Comparison of ENCODE assay signal across 10 mouse cellular contexts in the genomic region with DNA sequence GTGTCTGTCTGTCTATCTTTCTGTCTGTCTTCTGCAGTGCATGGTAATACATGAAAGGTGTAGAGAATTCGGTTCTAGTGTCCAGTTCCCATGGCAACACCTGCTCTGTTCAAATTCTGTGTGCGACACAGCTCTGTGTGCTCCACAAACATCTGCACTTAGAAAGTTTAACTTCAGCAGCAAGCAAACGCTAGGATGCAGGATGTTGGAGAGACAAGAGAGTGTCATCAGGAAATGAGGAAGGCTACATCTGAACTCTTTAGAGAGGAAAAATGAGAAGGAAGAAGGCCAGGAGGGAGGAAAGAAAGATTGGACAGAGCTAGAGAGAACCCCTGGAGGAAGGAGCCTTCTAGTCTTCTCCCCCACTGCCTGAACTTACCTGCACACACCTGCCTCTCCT. TPM values are rescaled to one million over a fixed set of nuclear protein-coding genes. Genes with fewer than 3 reads are reported as not detected.
DNase-seq lines count a peak whose midpoint lies in the region; ATAC-seq lines count a peak whose summit lies in the region.
"Had no signal": no experiment of that assay in that cellular context is flagged by ENCODE, and none has a peak within 500 bp of the region (broad histone marks: within the 10 kb centered on the region; RNA-seq: fewer than 3 reads in every experiment).

No protein-coding gene starts in this region.

- peaks cover 56% of the 10 kb centered on the region for H3K4me1 ChIP-seq in hindbrain, embryonic 10.5 days (replicated peaks)
- peaks cover 8% of the 10 kb centered on the region for H3K4me1 ChIP-seq in hindbrain, embryonic 11.5 days (replicated peaks; ENCODE audit: control insufficient read depth, insufficient read depth, low read length)
- peaks cover 44% of the 10 kb centered on the region for H3K4me1 ChIP-seq in brown adipose tissue, adult 24 weeks (ENCODE audit: control insufficient read depth, insufficient read depth, insufficient read length, low read length)
- H3K4me1 ChIP-seq in hindbrain, embryonic 12.5 days: peaks cover 53% of the 10 kb centered on the region
- H3K4me1 ChIP-seq in midbrain, embryonic 12.5 days: peaks cover 39% of the 10 kb centered on the region

- WGBS in hindbrain, embryonic 10.5 days: 41% methylated on average over 3 of the region's 3 CpGs
- WGBS in hindbrain, embryonic 11.5 days: 34% methylated on average over 3 of the region's 3 CpGs
- whole genome bisulfite sequencing in hindbrain, embryonic 12.5 days: 24% methylated on average over 3 of the region's 3 CpGs
- WGBS in midbrain, embryonic 12.5 days: 30% methylated on average over 3 of the region's 3 CpGs

- H3K27me3 ChIP-seq in hindbrain, embryonic 10.5 days (ENCODE audit: insufficient read depth, poor library complexity, severe bottlenecking): peaks cover 18% of the 10 kb centered on the region; the same call in 1 of the 2 replicates
- no peaks in the 10 kb centered on the region for H3K27me3 ChIP-seq in hindbrain, embryonic 11.5 days (ENCODE audit: control insufficient read depth, insufficient read depth, low read length)
- no peaks in the 10 kb centered on the region for H3K27me3 ChIP-seq in hindbrain, embryonic 12.5 days
- no peaks in the 10 kb centered on the region for H3K27me3 ChIP-seq in midbrain, embryonic 12.5 days

- ATAC-seq in hindbrain, embryonic 11.5 days (ENCODE audit: low FRiP score): no peak
- ATAC-seq in hindbrain, embryonic 12.5 days (ENCODE audit: low FRiP score): no peak
- ATAC-seq in midbrain, embryonic 12.5 days (ENCODE audit: low FRiP score, low read depth): no peak

- H3K4me2 ChIP-seq in hindbrain, embryonic 11.5 days (replicated peaks; ENCODE audit: low read depth, low read length): no peak overlapping the region; the same call in 1 of the 2 replicates
- peak overlapping the region; percentile 30 for H3K4me2 ChIP-seq in hindbrain, embryonic 12.5 days (replicated peaks)
- 0 out of 2 replicates have a peak overlapping the region, but pooled peaks have one; percentile 19 for H3K4me2 ChIP-seq in midbrain, embryonic 12.5 days (replicated peaks)

- no peak overlapping the region for H3K4me3 ChIP-seq in hindbrain, embryonic 10.5 days
- no peak overlapping the region for H3K4me3 ChIP-seq in hindbrain, embryonic 11.5 days (ENCODE audit: low read depth, low read length)
- peak overlapping the region; percentile 52 for H3K4me3 ChIP-seq in brown adipose tissue, adult 24 weeks (ENCODE audit: insufficient read depth, low read depth, low read length)
- peak overlapping the region; percentile 11; the same call in 1 of the 2 replicates for H3K4me3 ChIP-seq in hindbrain, embryonic 12.5 days
- H3K4me3 ChIP-seq in midbrain, embryonic 12.5 days: no peak overlapping the region

- no peak for DNase-seq in hindbrain, embryonic 10.5 days (ENCODE audit: low spot score)
- DNase-seq in hindbrain, embryonic 11.5 days (ENCODE audit: low spot score): no peak
- DNase-seq in right cerebral cortex, adult 18-20 months: no peak
- DNase-seq in thymus, adult 18-20 months: no peak
- DNase-seq in urinary bladder, adult 18-20 months (ENCODE audit: low spot score in 2 of 2): no peak
- DNase-seq: adrenal gland, adult 8-10 months; embryo, embryonic 11 days had no signal

- H3K9ac ChIP-seq in hindbrain, embryonic 11.5 days (ENCODE audit: low read depth, low read length): no peak overlapping the region
- no peak overlapping the region; the same call in 1 of the 2 replicates for H3K9ac ChIP-seq in hindbrain, embryonic 12.5 days
- H3K9ac ChIP-seq in midbrain, embryonic 12.5 days (replicated peaks): no peak overlapping the region

- peak overlapping the region; percentile 74 for H3K27ac ChIP-seq in hindbrain, embryonic 10.5 days
- no peak overlapping the region for H3K27ac ChIP-seq in hindbrain, embryonic 11.5 days (ENCODE audit: low read depth, low read length)
- peak overlapping the region; percentile 92 for H3K27ac ChIP-seq in brown adipose tissue, adult 24 weeks (replicated peaks; ENCODE audit: low read depth, low read length)
- peak overlapping the region; percentile 72 for H3K27ac ChIP-seq in hindbrain, embryonic 12.5 days
- H3K27ac ChIP-seq in midbrain, embryonic 12.5 days (replicated peaks): no peak overlapping the region

- no peaks in the 10 kb centered on the region for H3K9me3 ChIP-seq in hindbrain, embryonic 10.5 days
- no peaks in the 10 kb centered on the region for H3K9me3 ChIP-seq in hindbrain, embryonic 11.5 days (ENCODE audit: control insufficient read depth, low read length)
- no peaks in the 10 kb centered on the region; the same call in 1 of the 2 replicates for H3K9me3 ChIP-seq in hindbrain, embryonic 12.5 days (replicated peaks)
- H3K9me3 ChIP-seq in midbrain, embryonic 12.5 days: no peaks in the 10 kb centered on the region

- H3K36me3 ChIP-seq in hindbrain, embryonic 10.5 days: no peaks in the 10 kb centered on the region
- H3K36me3 ChIP-seq in hindbrain, embryonic 11.5 days (ENCODE audit: control insufficient read depth, insufficient read depth, low read length): no peaks in the 10 kb centered on the region
- H3K36me3 ChIP-seq in hindbrain, embryonic 12.5 days: no peaks in the 10 kb centered on the region
- no peaks in the 10 kb centered on the region for H3K36me3 ChIP-seq in midbrain, embryonic 12.5 days

RNA-seq across cellular contexts. Expression of a gene that starts 0.3 kb away (rescaled TPM):
- 0.71 and 1.7 TPM in 2 replicates for polyA plus RNA-seq in hindbrain, embryonic 10.5 days (2016; fragmentation: Nextera tagmentation; extraction: Ambion mirVana)
- polyA plus RNA-seq in hindbrain, embryonic 11.5 days (2014; fragmentation: Nextera tagmentation; extraction: Ambion mirVana): 3.2 and 3.3 TPM in 2 replicates
- 237 and 366 TPM in 2 replicates for polyA plus RNA-seq in brown adipose tissue, adult 24 weeks (2012; ENCODE audit: insufficient read depth, insufficient read length, missing spikeins)
- 7.2 and 10.5 TPM in 2 replicates for polyA plus RNA-seq in hindbrain, embryonic 12.5 days (2016; fragmentation: Nextera tagmentation; extraction: Ambion mirVana)
- polyA plus RNA-seq in midbrain, embryonic 12.5 days (2016; fragmentation: Nextera tagmentation; extraction: Ambion mirVana): 1.9 and 3.5 TPM in 2 replicates

RNA-seq across cellular contexts. Expression of a gene that starts 13.1 kb away (rescaled TPM):
- 2.1 and 3.6 TPM in 2 replicates for polyA plus RNA-seq in hindbrain, embryonic 10.5 days (2016; fragmentation: Nextera tagmentation; extraction: Ambion mirVana)
- polyA plus RNA-seq in hindbrain, embryonic 11.5 days (2014; fragmentation: Nextera tagmentation; extraction: Ambion mirVana): 2.4 and 3.0 TPM in 2 replicates
- not detected in 2 replicates for polyA plus RNA-seq in brown adipose tissue, adult 24 weeks (2012; ENCODE audit: insufficient read depth, insufficient read length, missing spikeins)
- polyA plus RNA-seq in hindbrain, embryonic 12.5 days (2016; fragmentation: Nextera tagmentation; extraction: Ambion mirVana): 2.0 and 4.0 TPM in 2 replicates
- polyA plus RNA-seq in midbrain, embryonic 12.5 days (2016; fragmentation: Nextera tagmentation; extraction: Ambion mirVana): 3.0 and 4.2 TPM in 2 replicates

Comparison
In these comparisons a context has a peak if more than half of its experiments do, and no peak if none do; other contexts are left out.
1. H3K27ac ChIP-seq: peak in hindbrain, embryonic 10.5 days (single experiment), brown adipose tissue, adult 24 weeks (single experiment) and hindbrain, embryonic 12.5 days (single experiment); none in hindbrain, embryonic 11.5 days (single experiment) and midbrain, embryonic 12.5 days (single experiment).
2. H3K4me3 ChIP-seq: peak in brown adipose tissue, adult 24 weeks (single experiment) and hindbrain, embryonic 12.5 days (single experiment); none in hindbrain, embryonic 10.5 days (single experiment), hindbrain, embryonic 11.5 days (single experiment) and midbrain, embryonic 12.5 days (single experiment).
3. RNA of a gene that starts 0.3 kb away (polyA plus RNA-seq): 237 to 366 TPM in brown adipose tissue, adult 24 weeks; 7.2 to 10.5 TPM in hindbrain, embryonic 12.5 days, 3.2 to 3.3 TPM in hindbrain, embryonic 11.5 days, 1.9 to 3.5 TPM in midbrain, embryonic 12.5 days and 0.71 to 1.7 TPM in hindbrain, embryonic 10.5 days; every median in the first group is over 10 times any median in the second.